Mouse (Mus musculus): ENCODE results near the gene 4922502D21Rik. TPM values are rescaled to one million over a fixed set of nuclear protein-coding genes. Genes with fewer than 3 reads are reported as not detected.

The 4922502D21Rik gene
- total and polyA plus RNA-seq, 2 experiments from 2014 or later: not detected

DNA sequence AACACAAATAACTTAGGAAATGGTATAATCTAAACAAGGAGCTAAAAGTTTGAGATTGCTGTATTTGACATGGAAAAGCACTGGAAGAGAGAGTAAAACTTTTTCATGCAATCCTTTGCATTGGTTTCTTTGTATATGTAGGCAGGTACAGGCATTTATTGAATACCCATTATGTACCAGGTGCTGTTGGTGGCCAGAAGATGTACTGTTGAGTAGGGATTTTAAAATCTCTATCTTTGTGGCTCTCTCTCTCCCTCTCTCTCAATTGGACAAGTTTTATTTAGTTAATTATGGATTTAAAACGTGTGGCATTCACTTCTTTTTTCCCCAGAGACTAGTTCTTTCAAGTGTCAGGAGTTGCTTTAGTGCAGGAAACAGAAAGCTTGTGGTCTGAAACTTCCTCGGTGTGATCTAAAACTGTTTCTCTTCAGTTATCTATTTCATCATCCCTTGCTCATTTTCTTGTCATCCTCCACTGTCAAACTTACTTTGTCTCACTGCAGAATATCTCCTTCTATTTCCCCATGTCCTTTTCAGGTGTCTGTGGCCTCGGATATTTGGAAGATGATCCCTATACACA lies 55.9 kb downstream of the 4922502D21Rik start:
- DNase-seq (ENCODE audit: low spot score): no peak
- Histone ChIP-seq H3K27ac (ENCODE audit: low read depth) (no peak overlapping the region), H3K4me1 (ENCODE audit: control insufficient read depth, insufficient read depth) (no peaks in the 10 kb centered on the region), H3K9ac (replicated peaks; ENCODE audit: low read depth, low read length) (no peak overlapping the region), H3K4me3 (ENCODE audit: low read depth, low read length) (no peak overlapping the region), H3K9me3 (replicated peaks; ENCODE audit: control insufficient read depth, low read length) (no peaks in the 10 kb centered on the region), H3K27me3 (ENCODE audit: control insufficient read depth, insufficient read depth, low read length) (no peaks in the 10 kb centered on the region), H3K36me3 (replicated peaks; ENCODE audit: control insufficient read depth, insufficient read depth, low read length) (no peaks in the 10 kb centered on the region), H3K4me2 (ENCODE audit: low read depth, low read length) (no peak overlapping the region)
- TF ChIP-seq EP300 (IDR thresholded peaks at IDR 0.05; ENCODE audit: low read depth) (no peak), CTCF (IDR thresholded peaks at IDR 0.05; ENCODE audit: low read depth) (no peak)
- 47% methylated on average over 3 of the region's 3 CpGs for WGBS
- no peak for ATAC-seq (ENCODE audit: insufficient read depth, low read depth)

- H3K27me3 ChIP-seq (ENCODE audit: control insufficient read depth, insufficient read depth, low read length): no peaks in the 10 kb centered on the region
- H3K4me3 ChIP-seq (ENCODE audit: low read depth, low read length): no peak within 1 kb of the TSS
- no peak within 1 kb of the TSS for H3K9ac ChIP-seq (replicated peaks; ENCODE audit: low read depth, low read length)
- DNase-seq (ENCODE audit: low spot score) (no peak), ATAC-seq (ENCODE audit: insufficient read depth, low read depth) (no peak)
- no peak for TF ChIP-seq EP300 (IDR thresholded peaks at IDR 0.05; ENCODE audit: low read depth)
- no peak for TF ChIP-seq CTCF (IDR thresholded peaks at IDR 0.05; ENCODE audit: low read depth)
- H3K4me2 ChIP-seq (ENCODE audit: low read depth, low read length): no peak within 1 kb of the TSS
- WGBS: 60% methylated on average over 9 of the region's 9 CpGs
- no peaks in the 10 kb centered on the region for H3K36me3 ChIP-seq (replicated peaks; ENCODE audit: control insufficient read depth, insufficient read depth, low read length)
- no peaks in the 10 kb centered on the region for H3K9me3 ChIP-seq (replicated peaks; ENCODE audit: control insufficient read depth, low read length)
- H3K4me1 ChIP-seq (ENCODE audit: control insufficient read depth, insufficient read depth): no peaks in the 10 kb centered on the region
- H3K27ac ChIP-seq (ENCODE audit: low read depth): no peak within 1 kb of the TSS
Observed at GRCm38 (mm10) chr6:129275220-129275619, 56.4 kb downstream of the 4922502D21Rik start, which contains the start of gene Cd69. Cd69 (minus strand) TSS chr6:129275436.

- ATAC-seq (ENCODE audit: insufficient read depth, low read depth): no peak
- H3K27ac ChIP-seq (ENCODE audit: low read depth): no peak overlapping the region
- DNase-seq (ENCODE audit: low spot score): no peak
- H3K27me3 ChIP-seq (ENCODE audit: control insufficient read depth, insufficient read depth, low read length): no peaks in the 10 kb centered on the region
- H3K9me3 ChIP-seq (replicated peaks; ENCODE audit: control insufficient read depth, low read length): no peaks in the 10 kb centered on the region
- WGBS: 70% methylated on average over 2 of the region's 2 CpGs
- H3K9ac ChIP-seq (replicated peaks; ENCODE audit: low read depth, low read length): no peak overlapping the region
- TF ChIP-seq EP300 (IDR thresholded peaks at IDR 0.05; ENCODE audit: low read depth): no peak
- no peak for TF ChIP-seq CTCF (IDR thresholded peaks at IDR 0.05; ENCODE audit: low read depth)
- no peak overlapping the region for H3K4me3 ChIP-seq (ENCODE audit: low read depth, low read length)
- H3K4me2 ChIP-seq (ENCODE audit: low read depth, low read length): no peak overlapping the region
- H3K36me3 ChIP-seq (replicated peaks; ENCODE audit: control insufficient read depth, insufficient read depth, low read length): no peaks in the 10 kb centered on the region
- H3K4me1 ChIP-seq (ENCODE audit: control insufficient read depth, insufficient read depth): no peaks in the 10 kb centered on the region
Observed at GRCm38 (mm10) chr6:129274476-129274875, 57.1 kb downstream of the 4922502D21Rik start.

DNA sequence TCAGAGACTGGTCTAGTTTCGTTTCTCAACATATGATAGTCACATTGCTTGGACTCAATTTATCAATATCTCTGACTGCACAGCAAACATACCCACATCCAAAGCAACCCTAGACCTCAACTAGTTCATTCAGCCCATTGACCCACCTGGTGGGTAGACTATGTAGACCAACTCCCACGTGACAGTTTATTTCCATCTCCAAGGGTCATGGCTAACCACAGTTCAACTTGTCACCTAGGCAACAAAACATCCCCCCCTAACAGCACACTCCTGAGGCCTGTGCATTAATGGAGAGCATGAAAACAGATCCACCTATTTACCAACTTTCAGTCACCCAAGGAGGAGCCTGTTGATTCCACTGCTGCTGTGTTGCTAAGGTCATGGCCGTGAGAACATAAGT lies 57.9 kb downstream of the 4922502D21Rik start:
- no peaks in the 10 kb centered on the region for H3K36me3 ChIP-seq (replicated peaks; ENCODE audit: control insufficient read depth, insufficient read depth, low read length)
- 69% methylated on average over 3 of the region's 3 CpGs for WGBS
- DNase-seq (ENCODE audit: low spot score) (no peak), ATAC-seq (ENCODE audit: insufficient read depth, low read depth) (no peak)
- no peaks in the 10 kb centered on the region for H3K9me3 ChIP-seq (replicated peaks; ENCODE audit: control insufficient read depth, low read length)
- no peak overlapping the region for H3K4me3 ChIP-seq (ENCODE audit: low read depth, low read length)
- H3K4me2 ChIP-seq (ENCODE audit: low read depth, low read length): no peak overlapping the region
- no peak overlapping the region for H3K9ac ChIP-seq (replicated peaks; ENCODE audit: low read depth, low read length)
- H3K27ac ChIP-seq (ENCODE audit: low read depth): no peak overlapping the region
- no peaks in the 10 kb centered on the region for H3K4me1 ChIP-seq (ENCODE audit: control insufficient read depth, insufficient read depth)
- no peaks in the 10 kb centered on the region for H3K27me3 ChIP-seq (ENCODE audit: control insufficient read depth, insufficient read depth, low read length)
- no peak for TF ChIP-seq EP300 (IDR thresholded peaks at IDR 0.05; ENCODE audit: low read depth)
- no peak for TF ChIP-seq CTCF (IDR thresholded peaks at IDR 0.05; ENCODE audit: low read depth)

Other genes with a start within 250 kb of the 4922502D21Rik start
- gene Clec2e, start 230.9 kb downstream of the 4922502D21Rik start, total RNA-seq (2014; rRNA removed; ENCODE audit: low replicate concordance): not detected in 2 replicates
- not detected in 2 replicates for gene Clec2e, start 230.9 kb downstream of the 4922502D21Rik start, polyA plus RNA-seq (2015; fragmentation: Nextera tagmentation; extraction: Ambion mirVana)
- 24.4 and 67.2 TPM in 2 replicates for gene Clec2d, start 151.2 kb downstream of the 4922502D21Rik start, total RNA-seq (2014; rRNA removed; ENCODE audit: low replicate concordance)
- 0.47 and 0.49 TPM in 2 replicates for gene Clec2d, start 151.2 kb downstream of the 4922502D21Rik start, polyA plus RNA-seq (2015; fragmentation: Nextera tagmentation; extraction: Ambion mirVana)
- not detected in 2 replicates for gene Cd69, start 56.4 kb downstream of the 4922502D21Rik start, total RNA-seq (2014; rRNA removed; ENCODE audit: low replicate concordance)
- not detected in 2 replicates for gene Cd69, start 56.4 kb downstream of the 4922502D21Rik start, polyA plus RNA-seq (2015; fragmentation: Nextera tagmentation; extraction: Ambion mirVana)
- gene Clec12a, start 10.9 kb upstream of the 4922502D21Rik start, total RNA-seq (2014; rRNA removed; ENCODE audit: low replicate concordance): not detected in 2 replicates
- 0.36 and 0.37 TPM in 2 replicates for gene Clec12a, start 10.9 kb upstream of the 4922502D21Rik start, polyA plus RNA-seq (2015; fragmentation: Nextera tagmentation; extraction: Ambion mirVana)
- not detected in 2 replicates for gene Clec12b, start 54.1 kb upstream of the 4922502D21Rik start, total RNA-seq (2014; rRNA removed; ENCODE audit: low replicate concordance)
- 0.11 and 0.16 TPM in 2 replicates for gene Clec12b, start 54.1 kb upstream of the 4922502D21Rik start, polyA plus RNA-seq (2015; fragmentation: Nextera tagmentation; extraction: Ambion mirVana)
- gene Clec1b, start 65.5 kb upstream of the 4922502D21Rik start, total RNA-seq (2014; rRNA removed; ENCODE audit: low replicate concordance): 0.15 TPM in 1 of 2 replicates, not detected in the other
- 2.5 and 2.7 TPM in 2 replicates for gene Clec1b, start 65.5 kb upstream of the 4922502D21Rik start, polyA plus RNA-seq (2015; fragmentation: Nextera tagmentation; extraction: Ambion mirVana)
- gene Clec9a, start 77.1 kb upstream of the 4922502D21Rik start, total RNA-seq (2014; rRNA removed; ENCODE audit: low replicate concordance): not detected in 2 replicates
- 0.22 and 0.23 TPM in 2 replicates for gene Clec9a, start 77.1 kb upstream of the 4922502D21Rik start, polyA plus RNA-seq (2015; fragmentation: Nextera tagmentation; extraction: Ambion mirVana)
- gene Clec1a, start 120.2 kb upstream of the 4922502D21Rik start, total RNA-seq (2014; rRNA removed; ENCODE audit: low replicate concordance): 8.9 and 23.3 TPM in 2 replicates
- 9.1 and 10.5 TPM in 2 replicates for gene Clec1a, start 120.2 kb upstream of the 4922502D21Rik start, polyA plus RNA-seq (2015; fragmentation: Nextera tagmentation; extraction: Ambion mirVana)
- 0.35 and 1.9 TPM in 2 replicates for gene Olr1, start 175.4 kb upstream of the 4922502D21Rik start, total RNA-seq (2014; rRNA removed; ENCODE audit: low replicate concordance)
- gene Olr1, start 175.4 kb upstream of the 4922502D21Rik start, polyA plus RNA-seq (2015; fragmentation: Nextera tagmentation; extraction: Ambion mirVana): 0.27 TPM in 2 replicates
- not detected in 2 replicates for gene Tmem52b, start 180.8 kb upstream of the 4922502D21Rik start, total RNA-seq (2014; rRNA removed; ENCODE audit: low replicate concordance)
- not detected in 2 replicates for gene Tmem52b, start 180.8 kb upstream of the 4922502D21Rik start, polyA plus RNA-seq (2015; fragmentation: Nextera tagmentation; extraction: Ambion mirVana)
- 63.3 and 73.2 TPM in 2 replicates for gene Gabarapl1, start 201.4 kb upstream of the 4922502D21Rik start, total RNA-seq (2014; rRNA removed; ENCODE audit: low replicate concordance)
- gene Gabarapl1, start 201.4 kb upstream of the 4922502D21Rik start, polyA plus RNA-seq (2015; fragmentation: Nextera tagmentation; extraction: Ambion mirVana): 41.8 and 52.7 TPM in 2 replicates
- not detected in 2 replicates for gene Klre1, start 246.1 kb upstream of the 4922502D21Rik start, total RNA-seq (2014; rRNA removed; ENCODE audit: low replicate concordance)
- gene Klre1, start 246.1 kb upstream of the 4922502D21Rik start, polyA plus RNA-seq (2015; fragmentation: Nextera tagmentation; extraction: Ambion mirVana): not detected in 2 replicates